Mouse (Mus musculus): Measurements from ENCODE around the gene Usp12.

GRCm38 (mm10) chr5:146806004-146806430 lies 11.2 kb upstream of the Usp12 start:
- TF ChIP-seq CTCF (IDR thresholded peaks at IDR 0.05; ENCODE audit: low read depth), result no peak
- TF ChIP-seq EP300 (optimal IDR thresholded peaks at IDR 0.05), result no peak

Measured in stomach, postnatal 0 days (tissue).